Mouse (Mus musculus): ENCODE data around the gene Ccnd1. TPM values are rescaled to one million over a fixed set of nuclear protein-coding genes. Genes with fewer than 3 reads are reported as not detected.

Ccnd1 gene
- under 1 TPM; 0.83 to 0.87 TPM for polyA plus RNA-seq (2017; shearing (Covaris generic))

DNA sequence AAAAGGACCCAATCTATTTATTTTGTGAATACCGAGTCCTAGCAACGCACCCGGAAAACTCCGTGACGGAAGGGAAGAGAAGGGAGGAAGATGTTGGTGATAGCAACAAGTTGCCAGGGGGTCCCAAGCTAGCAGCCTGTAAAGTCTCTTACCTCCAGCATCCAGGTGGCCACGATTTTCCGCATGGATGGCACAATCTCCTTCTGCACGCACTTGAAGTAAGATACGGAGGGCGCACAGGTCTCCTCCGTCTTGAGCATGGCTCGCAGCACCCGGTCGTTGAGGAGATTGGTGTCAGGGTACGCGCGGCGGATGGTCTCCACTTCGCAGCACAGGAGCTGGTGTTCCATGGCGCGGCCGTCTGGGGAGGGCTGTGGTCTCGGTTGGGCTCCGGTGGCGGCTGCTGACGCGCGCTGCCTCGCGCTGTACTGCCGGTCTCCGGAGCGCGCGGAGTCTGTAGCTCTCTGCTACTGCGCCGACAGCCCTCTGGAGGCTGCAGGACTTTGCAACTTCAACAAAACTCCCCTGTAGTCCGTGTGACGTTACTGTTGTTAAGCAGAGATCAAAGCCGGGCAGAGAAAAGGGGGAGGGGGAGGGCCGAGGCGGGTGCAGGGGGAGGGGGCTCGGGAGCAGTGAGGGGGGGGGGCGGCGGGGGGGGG, at the start of gene Ccnd1:
TSS of gene Ccnd1 (minus strand) at position 582 of the 659 bp plus-strand sequence.
- no peak for ATAC-seq

DNA sequence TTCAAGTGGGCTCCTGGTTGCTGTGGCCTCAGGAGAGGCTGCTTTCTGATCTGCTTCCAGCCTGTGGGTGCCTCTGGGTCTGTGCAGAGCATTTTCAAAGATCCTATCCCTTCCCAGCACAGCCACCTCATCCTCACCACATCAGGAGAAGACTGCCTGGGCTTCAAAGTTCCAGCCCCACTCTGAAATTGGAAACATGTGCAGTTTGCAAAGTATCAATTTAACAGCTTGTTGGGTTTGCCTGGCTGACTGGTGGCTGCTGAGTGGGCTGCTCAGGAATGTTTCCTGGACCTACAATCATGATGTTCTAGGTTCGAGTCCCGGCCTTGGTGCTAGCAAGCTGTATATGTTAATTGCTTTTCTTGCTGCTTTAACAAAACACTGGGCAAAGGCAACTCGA, 49.1 kb upstream of the Ccnd1 start:
- no peak for ATAC-seq

DNA sequence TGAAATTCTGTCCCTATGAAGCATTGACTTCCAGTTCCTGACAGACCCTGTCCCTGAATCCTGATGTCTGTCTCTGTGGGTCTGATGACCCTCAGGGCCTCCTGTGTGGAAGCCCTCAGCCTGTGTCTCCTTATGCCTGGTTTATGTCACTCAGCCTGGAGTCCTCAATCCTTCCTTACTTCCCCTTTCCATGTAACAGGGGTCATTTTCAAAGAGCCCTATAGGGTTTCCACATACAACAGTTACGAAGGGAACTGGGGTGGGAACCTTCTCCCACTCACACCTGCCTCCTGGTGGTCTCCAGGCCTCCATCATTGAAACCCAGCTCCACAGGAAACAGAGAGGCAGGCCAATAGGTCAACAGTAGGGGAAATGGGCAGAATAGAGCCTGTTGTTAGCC, 45.4 kb upstream of the Ccnd1 start:
- no peak for ATAC-seq

DNA sequence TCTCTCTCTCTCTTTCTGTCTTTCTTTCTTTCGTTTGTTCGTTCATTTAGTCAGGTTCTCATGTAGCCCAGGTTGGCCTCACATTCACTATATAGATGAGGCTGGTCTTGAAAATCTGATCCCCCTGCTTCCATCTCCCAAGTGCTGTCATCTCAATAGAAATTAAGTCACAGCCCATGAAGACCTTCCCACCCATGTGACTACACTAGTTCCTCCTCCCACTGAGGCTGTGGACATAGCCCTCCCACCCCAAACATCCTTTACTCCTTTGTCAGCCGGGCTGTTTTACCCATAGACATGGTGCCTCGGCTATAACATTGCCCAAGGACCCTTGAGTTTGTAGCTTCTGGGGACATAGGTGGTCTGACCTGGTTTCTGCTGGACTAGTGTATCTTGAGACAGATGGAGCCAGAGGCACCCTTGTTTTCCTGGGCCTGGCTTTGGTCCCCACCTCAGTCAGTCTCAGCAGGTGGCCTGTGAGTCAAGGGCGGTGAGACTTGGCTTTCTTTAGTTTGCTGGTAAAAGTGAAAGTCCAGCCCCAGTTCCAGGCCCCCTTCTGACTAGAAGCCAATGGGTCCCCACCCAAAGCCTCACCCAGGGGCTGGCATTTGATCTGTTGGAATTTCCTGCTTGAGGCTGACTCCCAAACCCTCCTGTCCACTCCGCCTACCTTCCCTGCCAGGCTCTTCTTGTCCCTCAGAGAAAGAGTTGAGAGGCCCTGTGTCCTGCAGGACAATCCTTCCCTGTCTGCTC, 42.8 kb upstream of the Ccnd1 start:
- no peak for ATAC-seq

DNA sequence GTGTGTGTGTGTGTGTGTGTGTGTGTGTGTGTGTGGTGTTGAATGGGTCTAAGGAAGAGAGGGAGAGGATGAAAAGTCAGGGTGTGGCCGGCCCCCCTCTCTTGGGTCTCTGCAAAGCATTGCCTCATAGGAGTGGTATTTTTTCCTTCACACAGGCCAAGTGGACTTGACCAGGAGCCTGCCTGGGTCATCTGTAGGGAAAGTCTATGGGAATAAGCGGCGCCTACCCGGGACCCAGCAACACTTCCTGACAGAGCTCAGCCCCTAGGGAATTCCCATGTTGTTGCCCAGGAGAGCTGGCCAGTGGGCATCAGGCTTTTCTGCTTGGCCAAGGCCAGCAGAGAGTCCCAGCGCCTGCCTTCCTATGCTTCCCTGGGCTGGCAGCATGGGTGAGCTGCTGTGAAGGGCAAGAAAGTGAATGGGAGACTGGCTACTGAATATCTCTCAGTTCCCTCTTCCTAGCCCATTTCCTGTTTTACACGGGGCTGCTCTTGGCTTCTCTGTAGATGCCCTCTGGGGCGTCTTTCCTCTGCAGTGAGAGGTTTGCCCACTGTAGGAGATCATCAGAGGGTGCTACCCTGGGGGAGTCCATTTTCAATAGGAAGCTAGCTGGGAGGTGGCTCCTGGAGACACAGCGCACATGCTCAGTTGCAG, 41.8 kb upstream of the Ccnd1 start:
- ATAC-seq, result no peak

DNA sequence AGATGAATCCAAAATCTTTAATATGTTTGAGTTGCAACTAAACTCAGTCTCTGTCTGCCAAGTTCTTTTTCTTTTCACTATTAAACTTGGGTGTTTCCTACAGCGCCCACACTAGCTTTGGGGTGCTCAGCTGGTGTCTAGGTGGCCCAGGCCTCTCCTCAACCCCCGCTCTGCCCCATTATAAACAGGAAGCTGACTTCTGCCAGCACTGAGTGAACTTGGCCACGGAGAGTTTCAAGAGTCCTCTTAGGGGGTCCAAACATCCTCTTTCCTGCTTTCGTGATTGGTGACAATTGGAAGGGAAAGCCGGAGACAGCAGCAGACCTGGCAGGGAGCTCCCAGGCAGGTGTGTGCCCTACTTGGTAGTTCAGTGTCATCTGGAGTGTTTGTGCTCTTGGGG, 40.1 kb upstream of the Ccnd1 start:
- no peak for ATAC-seq

DNA sequence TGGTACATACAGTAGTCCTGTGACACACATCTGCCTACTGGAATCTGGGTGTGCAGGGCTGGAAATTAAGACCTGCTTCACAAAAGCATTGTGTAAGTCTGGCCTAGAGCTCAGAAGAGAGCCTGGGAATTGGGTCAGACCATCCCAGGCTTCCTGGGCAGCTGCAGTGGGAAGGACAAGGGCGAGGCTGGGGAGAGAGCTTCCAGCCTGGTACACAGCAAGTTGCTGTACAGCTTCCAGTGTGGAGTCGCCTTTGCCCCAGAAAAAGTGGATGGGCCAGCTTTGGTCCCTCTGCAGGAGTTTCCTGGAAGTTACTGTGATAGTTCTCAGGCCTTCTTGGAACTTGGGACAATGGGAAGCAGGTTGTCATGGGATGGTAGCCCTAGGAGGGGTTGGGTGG, 37.4 kb upstream of the Ccnd1 start:
- no peak for ATAC-seq

DNA sequence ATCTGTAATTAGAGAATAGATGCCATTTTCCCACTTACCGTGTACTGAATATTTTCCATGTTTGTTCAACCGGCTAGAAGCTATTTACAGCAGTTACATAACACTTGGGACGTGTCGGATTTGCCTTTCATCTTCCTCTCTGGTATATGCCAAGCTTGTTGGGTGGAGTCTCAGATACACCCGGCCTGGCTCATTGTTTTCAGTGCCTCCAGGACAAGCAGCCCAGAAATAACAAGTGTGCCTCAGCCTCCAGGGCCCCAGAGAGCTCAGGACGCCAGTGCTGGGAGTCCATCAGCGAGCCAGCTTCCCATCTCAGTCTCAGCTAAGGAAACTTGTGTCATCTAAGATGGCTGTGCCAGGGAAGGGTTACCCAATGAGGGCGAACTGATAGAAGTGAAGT, 33.7 kb upstream of the Ccnd1 start:
- ATAC-seq, result no peak

DNA sequence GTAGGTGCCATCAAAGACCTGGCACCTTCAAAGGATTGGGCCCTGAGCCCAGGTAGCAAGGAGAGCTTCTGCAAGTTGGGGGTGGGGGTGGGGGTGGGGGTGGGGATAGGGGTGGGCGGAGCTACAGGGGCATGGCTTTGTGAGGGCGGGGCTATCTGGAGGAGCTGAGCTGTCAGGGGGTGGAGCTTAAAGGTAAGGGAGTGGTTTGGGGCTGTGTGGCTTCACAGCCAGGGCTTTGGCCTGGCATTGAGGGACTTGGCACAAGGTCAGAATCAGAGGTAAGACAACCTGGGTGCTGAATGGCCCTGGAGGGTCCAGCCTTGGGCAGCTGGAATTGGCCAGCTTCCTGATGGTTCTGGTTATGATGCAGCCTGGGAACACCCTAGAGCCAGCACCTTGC, 32.0 kb upstream of the Ccnd1 start:
- no peak for ATAC-seq

DNA sequence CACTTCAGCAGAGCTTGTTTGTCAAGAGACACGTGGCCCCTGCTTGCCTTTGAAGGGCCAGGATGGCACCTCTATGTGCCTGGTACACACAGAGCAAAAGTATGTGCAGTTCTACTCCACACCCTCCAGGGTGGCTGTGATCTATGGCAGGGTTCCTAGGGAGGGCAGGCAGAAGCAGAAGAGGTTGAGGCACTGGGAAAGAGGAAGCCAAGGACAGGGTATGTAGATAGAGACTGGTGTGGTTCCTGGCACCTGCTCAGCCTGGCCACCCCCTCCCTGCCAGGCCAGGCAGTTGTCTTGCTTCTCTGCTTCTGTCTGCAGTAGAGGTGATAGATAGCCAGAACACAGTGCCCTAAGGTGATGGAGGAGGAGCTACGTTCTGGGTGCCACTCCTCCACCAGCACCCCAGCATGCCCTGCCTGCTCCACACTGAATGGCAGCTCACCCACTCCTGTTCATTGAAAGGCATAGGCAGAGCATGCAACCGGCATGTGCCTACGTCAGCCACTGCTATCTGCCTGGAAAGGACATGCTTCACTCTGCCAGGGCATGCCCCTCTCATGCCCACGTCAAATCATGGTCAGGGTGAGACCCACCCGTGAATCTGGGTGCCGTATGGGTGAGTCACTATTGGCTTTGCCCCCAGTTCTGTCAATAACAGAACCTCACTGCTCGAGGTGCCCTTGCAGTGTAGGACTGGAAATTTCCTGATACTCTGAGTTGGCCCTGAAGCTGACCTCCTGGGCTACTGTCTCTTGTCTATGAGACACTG, 31.5 kb upstream of the Ccnd1 start:
- no peak for ATAC-seq

DNA sequence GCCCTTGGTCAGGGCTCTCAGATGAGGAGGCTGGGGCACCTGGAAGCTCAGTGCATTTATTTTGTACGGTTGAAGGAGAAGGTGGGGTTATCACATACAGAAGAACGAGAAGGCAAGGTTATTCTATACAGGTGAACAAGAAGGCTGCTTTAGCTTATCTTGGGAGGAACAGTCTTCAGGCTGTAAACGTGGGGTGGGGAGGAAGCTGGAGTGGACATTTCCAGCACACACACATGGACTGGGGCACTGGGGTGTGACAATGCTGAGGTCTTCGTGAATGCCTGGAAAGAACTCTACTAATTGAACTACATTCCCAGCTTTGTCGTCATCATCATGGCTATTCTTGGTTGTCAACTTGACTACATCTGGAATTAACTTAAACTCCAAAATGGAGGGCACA, 26.2 kb upstream of the Ccnd1 start:
- ATAC-seq, result no peak

DNA sequence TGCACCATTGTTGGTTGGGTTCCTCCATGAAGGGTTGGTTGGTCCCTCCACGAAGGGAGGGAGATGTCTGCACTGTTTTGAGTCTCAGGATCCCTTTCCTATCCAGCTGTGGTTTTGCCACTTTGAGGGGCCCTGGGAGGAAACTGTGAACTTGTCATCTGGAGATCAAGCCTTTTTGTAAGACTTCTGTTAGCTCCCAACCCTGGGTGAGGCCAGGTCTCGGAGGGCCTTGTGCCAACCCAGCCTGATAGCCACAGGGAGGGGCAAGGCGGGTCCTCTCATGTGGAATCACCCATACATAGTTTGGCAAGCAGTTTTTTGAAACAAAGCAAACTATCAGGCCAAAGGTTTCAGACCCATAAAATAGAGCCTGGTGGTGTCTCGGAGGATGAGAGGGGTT, 24.6 kb upstream of the Ccnd1 start:
- no peak for ATAC-seq

DNA sequence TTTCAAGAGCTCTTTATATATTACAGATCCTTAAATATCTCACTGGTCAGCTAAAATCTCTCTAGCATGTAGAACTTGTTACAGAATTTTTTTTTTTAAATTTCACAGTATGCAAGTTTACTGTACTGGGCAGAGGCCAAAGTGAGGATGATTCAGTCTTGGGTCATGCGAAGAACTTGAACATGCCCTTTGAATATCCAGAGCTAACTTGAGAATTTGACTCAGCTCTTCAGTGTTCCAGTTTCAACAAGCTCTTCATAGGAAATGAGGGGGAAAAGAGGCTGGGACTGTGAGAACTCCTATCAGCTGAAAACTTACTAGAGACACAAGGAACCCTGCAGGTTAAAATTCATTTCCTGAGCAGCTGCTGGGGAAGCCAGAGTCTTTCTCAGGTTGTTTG, 24.2 kb upstream of the Ccnd1 start:
- ATAC-seq, result no peak

DNA sequence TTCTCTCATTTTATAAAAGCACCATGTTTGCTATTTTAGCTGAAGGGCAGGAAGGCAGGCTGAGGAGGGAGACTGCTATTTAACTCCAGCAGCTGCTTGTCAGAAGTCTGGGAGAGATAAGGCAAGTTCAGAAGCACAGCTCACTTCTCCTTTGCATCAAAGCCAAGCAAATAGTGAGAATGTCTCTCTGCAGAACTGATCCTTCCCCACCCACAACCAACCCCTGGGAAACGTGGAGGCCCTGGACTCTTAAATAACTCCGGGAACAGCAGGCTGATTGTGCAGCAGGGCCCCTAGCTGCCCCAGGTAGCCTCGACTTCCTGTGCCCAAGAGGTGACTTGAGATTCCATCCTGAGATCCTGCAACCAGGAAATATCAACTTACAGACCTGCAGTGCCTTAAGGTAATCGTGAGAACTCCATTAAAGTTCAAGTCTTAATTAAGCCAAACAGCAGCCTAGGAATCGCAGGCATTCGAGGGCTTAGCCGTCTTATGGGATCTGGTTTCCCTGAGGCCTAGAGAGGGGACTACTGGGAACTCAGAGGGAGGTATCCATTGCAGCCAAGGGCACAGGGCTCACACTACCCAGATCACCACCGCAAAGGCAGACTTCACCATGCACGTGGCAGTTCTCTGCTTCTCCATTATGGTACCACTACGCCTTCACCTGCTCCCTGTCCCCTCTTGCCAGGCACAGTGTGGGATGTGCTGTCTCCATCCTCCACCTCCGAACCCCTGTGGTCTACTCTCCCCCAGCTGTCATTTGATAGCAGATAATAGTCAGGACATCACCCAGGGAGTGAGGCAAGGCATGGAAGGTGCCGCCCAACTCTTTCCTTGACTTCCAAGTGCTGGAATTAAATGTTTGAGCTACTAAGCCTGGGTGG, 19.0 kb upstream of the Ccnd1 start:
- no peak for ATAC-seq

DNA sequence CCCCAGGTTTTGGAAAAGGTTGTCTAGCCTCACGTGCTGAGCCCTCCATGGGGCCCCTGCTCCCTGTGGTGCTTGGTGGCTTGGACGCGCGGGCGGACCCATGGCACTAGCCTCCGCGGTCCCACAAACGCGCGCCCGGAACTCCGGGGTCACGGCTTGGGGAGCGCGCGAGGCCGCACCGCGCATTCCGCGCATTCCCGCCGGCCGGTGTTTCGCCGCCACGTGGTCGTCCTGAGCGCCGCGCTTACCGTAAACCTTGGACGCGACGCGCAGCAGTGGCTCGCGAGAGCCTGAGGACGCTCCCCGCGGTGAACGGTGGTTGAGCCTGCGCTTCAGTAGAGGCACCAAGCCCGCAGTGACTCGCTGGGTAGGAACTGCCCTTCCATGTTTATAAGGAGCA, 3.5 kb upstream of the Ccnd1 start:
- no peak for ATAC-seq

DNA sequence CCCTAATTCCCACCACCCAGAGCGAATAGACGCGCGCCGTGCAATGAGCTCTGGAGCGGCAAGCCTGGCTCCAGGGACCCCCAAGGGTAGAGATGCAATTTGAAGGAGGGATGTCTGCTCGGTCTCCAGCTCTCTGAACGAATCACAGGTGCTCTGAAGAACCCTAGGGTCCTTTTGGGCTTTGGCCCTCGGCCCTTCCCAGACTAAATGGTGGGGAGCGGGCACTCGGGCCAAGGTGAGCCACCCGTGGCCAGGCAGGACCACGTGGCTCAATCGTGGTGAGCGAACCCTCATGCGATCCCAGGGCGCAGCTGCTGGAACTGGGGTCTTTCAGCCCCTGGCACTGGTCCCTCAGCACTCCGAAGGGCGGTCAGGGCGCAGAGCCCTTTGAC, 3.0 kb upstream of the Ccnd1 start:
- no peak for ATAC-seq

DNA sequence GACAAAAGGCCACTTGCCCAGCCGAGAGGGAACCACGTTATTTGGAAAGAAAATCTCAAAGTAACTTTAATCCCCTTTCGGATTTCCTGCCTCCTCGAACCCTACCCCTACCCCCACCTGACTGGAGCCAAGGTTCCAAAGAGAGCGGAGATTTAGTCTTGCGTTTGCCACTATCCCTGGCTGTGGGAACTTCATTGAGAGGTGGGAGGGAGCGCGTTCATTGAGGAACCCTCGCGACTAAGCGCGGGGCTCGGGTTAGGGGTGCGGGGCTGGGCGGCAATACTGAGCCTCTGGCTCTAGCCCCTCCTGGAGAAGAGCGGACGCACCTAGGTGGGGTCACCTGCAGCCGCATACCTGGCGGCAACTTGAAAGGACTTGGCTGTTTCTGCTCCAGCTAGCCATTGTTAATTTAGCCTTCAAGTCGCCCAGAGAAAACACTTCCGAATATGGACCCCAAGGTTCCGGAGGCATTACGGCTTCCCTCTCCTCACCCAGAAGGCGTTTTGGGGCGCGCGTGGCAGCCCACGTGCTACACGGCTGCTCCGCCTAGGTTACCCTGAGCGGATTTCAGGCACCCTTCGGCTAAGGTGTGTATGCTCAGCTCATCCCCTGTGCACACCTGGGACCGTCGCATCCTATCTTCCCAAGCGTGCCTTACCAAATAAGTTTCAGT, 2.5 kb upstream of the Ccnd1 start:
- no peak for ATAC-seq

DNA sequence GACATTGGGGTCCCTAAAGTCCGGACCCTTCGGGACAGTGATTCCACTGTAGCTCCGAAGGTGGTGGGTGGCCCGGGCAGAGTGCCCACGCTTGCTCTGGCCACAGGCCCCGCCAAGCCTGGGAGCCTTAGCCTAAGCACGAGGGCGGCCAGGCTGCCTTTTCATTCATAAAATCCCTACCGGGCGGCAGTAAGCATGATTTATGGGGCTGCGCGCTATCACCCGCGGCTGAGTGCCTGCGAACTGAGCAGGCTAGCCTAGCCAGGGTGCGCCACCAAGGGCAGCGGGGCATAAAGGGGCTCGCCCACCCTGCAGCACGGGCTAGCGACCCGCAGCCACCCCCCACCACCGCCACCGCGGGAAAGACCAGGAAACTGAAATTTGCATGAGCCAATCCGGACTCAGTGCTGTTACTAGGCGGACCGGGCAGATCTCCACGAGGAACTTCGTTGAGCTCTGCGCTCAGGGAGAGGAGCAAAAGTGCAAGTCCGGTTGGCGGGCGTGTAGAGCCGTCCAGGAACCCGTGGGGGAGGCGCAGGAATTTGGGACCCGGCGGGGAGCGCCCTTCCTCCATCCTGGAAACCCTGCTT, 1.6 kb upstream of the Ccnd1 start:
- no peak for ATAC-seq

DNA sequence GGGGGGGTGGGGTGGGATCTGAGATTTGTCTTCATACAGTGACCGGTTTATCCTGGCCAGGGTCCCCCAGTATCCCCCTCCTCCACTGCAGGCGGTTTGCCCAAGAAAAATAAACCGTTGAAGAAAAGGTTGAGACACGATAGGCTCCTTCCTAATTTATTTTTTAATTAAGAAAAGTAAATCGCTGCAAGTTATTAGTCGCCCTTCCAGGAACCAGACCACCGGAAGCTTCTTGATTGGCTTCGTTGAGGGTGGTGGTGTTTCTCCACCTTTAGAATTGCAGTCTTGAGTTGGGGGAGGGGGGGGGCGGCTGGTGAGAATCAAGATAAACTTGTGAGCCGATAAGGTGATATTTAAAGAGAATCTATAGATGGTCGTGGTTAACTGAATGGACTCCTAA, 860 bp upstream of the Ccnd1 start:
- no peak for ATAC-seq

DNA sequence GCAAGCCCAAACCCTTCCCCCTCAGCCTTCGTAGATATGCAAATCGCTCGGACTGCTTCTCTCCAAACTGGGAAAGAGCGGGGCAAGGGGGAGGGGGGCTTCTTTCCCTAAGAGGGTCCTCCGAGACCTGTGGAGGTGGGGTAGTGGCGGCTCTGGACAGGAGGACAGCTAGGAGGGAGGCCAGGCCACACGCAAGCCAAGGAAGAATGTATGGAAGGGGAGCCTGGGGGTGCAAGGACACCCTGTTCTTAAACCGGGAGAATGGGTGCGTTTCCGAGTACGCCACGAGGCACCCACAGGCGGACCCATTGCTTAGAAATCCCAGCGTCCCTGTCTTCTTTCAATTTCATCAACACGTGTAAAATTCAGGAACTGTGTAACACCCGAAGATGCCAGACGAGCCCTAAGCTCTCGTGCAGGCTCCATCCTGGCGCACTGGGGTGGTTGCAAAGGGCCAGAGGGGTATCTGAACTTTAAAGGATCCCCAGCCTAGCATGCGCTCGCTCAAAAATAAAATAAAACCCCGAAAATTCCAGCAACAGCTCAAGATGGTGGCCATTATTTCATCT, 362 bp upstream of the Ccnd1 start:
- no peak for ATAC-seq

All from CD4-positive, CD25-positive, alpha-beta regulatory T cell, adult 4 months (primary cell).